Mouse (Mus musculus): Measurements from ENCODE around the gene Twf1. TPM values are rescaled to one million over a fixed set of nuclear protein-coding genes. Genes with fewer than 3 reads are reported as not detected.

The Twf1 gene
- polyA plus RNA-seq, 1 experiment from 2014 or later = 64.1 TPM

DNA sequence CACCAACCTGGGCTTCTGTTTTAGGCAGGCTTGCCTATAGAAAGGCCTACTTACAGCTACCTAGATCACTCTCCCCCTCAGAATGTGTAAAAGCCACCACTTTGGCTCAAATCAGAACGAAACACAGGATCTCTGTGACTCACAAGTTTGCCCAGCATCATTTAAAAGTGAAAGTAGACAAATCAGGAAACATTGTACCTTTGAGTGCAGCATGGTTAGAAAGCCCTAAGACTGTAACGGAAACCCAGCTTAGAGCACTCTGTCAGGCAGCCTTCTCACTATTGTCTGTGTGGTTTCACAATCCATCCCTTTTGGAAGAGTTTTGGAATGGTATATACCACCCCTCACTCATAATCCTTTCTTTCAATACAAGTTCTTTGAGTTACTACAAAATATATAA is 24.8 kb downstream of the Twf1 start:
- DNase-seq (ENCODE audit: low spot score) = no peak
- WGBS = 88% methylated on average over 2 of the region's 2 CpGs
- Histone ChIP-seq H3K36me3 (no peaks in the 10 kb centered on the region), H3K4me3 (no peak overlapping the region), H3K4me1 (no peaks in the 10 kb centered on the region), H3K27ac (no peak overlapping the region), H3K9me3 (replicated peaks) (no peaks in the 10 kb centered on the region), H3K27me3 (ENCODE audit: low read depth, poor library complexity, severe bottlenecking) (no peaks in the 10 kb centered on the region)

DNA sequence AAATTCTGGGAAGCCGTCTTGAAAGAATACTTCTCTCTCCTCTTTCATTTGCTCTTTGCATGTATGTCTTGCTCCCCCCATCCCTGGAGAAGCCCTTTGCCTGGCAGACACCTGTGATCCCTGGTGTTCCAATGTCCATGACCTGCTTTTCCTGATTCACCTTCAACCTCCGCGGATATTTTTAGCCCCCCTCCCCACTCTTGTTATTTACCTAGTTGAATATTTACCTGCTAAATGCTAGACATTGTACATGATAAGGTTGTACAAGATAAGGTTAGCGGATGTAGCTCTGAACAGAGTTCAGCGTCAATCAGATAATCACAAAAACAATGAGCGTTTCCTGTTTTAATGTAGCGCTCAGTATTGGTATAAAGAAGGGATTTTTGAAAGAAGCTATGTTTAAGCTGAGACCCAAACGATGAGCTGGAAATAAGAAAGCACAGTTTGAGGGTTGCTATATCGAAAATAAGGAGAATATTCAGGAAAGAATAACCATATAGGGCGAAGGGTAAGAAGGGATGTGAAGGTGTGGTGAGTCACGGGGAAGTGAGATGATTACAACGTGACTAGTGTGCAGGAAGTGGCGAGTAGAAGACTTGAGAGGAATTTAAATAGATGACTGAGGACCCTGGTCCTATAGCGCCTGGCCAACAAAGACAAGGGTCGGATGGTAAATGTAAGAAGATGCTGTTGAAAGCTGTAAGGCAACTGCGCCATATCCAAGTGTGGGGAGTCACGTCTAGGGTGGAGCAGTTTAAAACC is 30.6 kb downstream of the Twf1 start:
- DNase-seq (ENCODE audit: low spot score) = no peak
- 89% methylated on average over 17 of the region's 17 CpGs for WGBS
- no peaks in the 10 kb centered on the region for H3K36me3 ChIP-seq
- no peaks in the 10 kb centered on the region for H3K4me1 ChIP-seq
- H3K4me3 ChIP-seq = no peak overlapping the region
- H3K9me3 ChIP-seq (replicated peaks) = no peaks in the 10 kb centered on the region
- H3K27me3 ChIP-seq (ENCODE audit: low read depth, poor library complexity, severe bottlenecking) = no peaks in the 10 kb centered on the region
- no peak overlapping the region for H3K27ac ChIP-seq

GRCm38 (mm10) chr15:94557442-94557841 is 32.2 kb downstream of the Twf1 start:
- H3K9me3 ChIP-seq (replicated peaks) = no peaks in the 10 kb centered on the region
- WGBS = 29% methylated on average over 7 of the region's 7 CpGs

GRCm38 (mm10) chr15:94553536-94553935 is 36.2 kb downstream of the Twf1 start:
- Histone ChIP-seq H3K36me3 (no peaks in the 10 kb centered on the region), H3K27ac (no peak overlapping the region), H3K4me1 (no peaks in the 10 kb centered on the region), H3K4me3 (no peak overlapping the region), H3K27me3 (ENCODE audit: low read depth, poor library complexity, severe bottlenecking) (no peaks in the 10 kb centered on the region), H3K9me3 (replicated peaks) (no peaks in the 10 kb centered on the region)
- 97% methylated on average over 9 of the region's 9 CpGs for WGBS
- DNase-seq (ENCODE audit: low spot score) = no peak

More at GRCm38 (mm10) chr15:94557442-94557841, 32.2 kb downstream of the Twf1 start:
- H3K4me1 ChIP-seq = no peaks in the 10 kb centered on the region
- H3K27ac ChIP-seq = no peak overlapping the region
- no peaks in the 10 kb centered on the region for H3K27me3 ChIP-seq (ENCODE audit: low read depth, poor library complexity, severe bottlenecking)
- no peak overlapping the region for H3K4me3 ChIP-seq
- DNase-seq (ENCODE audit: low spot score) = peak; percentile 85
- no peaks in the 10 kb centered on the region for H3K36me3 ChIP-seq

- WGBS = 89% methylated on average over 4 of the region's 4 CpGs
- Histone ChIP-seq H3K36me3 (no peaks in the 10 kb centered on the region), H3K27ac (no peak overlapping the region), H3K27me3 (ENCODE audit: low read depth, poor library complexity, severe bottlenecking) (no peaks in the 10 kb centered on the region), H3K4me3 (no peak overlapping the region), H3K4me1 (peaks cover 8% of the 10 kb centered on the region), H3K9me3 (replicated peaks) (no peaks in the 10 kb centered on the region)
- no peak for DNase-seq (ENCODE audit: low spot score)
These were observed 44.8 kb downstream of the Twf1 start for GRCm38 (mm10) chr15:94544844-94545243.

- Histone ChIP-seq H3K4me1 (peaks cover 8% of the 10 kb centered on the region), H3K4me3 (peak overlapping the region; percentile 82), H3K27me3 (ENCODE audit: low read depth, poor library complexity, severe bottlenecking) (no peaks in the 10 kb centered on the region), H3K9me3 (replicated peaks) (no peaks in the 10 kb centered on the region), H3K36me3 (no peaks in the 10 kb centered on the region), H3K27ac (peak overlapping the region; percentile 89)
- 50% methylated on average over 9 of the region's 9 CpGs for whole genome bisulfite sequencing
- no peak for DNase-seq (ENCODE audit: low spot score)
These were observed 45.5 kb downstream of the Twf1 start for GRCm38 (mm10) chr15:94544052-94544636.

- no peaks in the 10 kb centered on the region for H3K27me3 ChIP-seq (ENCODE audit: low read depth, poor library complexity, severe bottlenecking)
- no peaks in the 10 kb centered on the region; the same call in 1 of the 2 replicates for H3K36me3 ChIP-seq
- H3K4me3 ChIP-seq = peak within 1 kb of the TSS; percentile 82
- DNase-seq (ENCODE audit: low spot score) = peak; percentile 92
- no peaks in the 10 kb centered on the region for H3K9me3 ChIP-seq (replicated peaks)
- under 1% methylated on average over 45 of the region's 45 CpGs for WGBS
- peak within 1 kb of the TSS; percentile 89 for H3K27ac ChIP-seq
- peaks cover 8% of the 10 kb centered on the region for H3K4me1 ChIP-seq
These were observed 46.2 kb downstream of the Twf1 start, which contains the start of the genes Pus7l and Irak4 for GRCm38 (mm10) chr15:94543409-94544051. Pus7l (minus strand) TSS chr15:94543547. Irak4 (plus strand) TSS chr15:94543643.

- peaks cover 8% of the 10 kb centered on the region for H3K4me1 ChIP-seq
- peaks cover 5% of the 10 kb centered on the region; the same call in 1 of the 2 replicates for H3K36me3 ChIP-seq
- H3K27me3 ChIP-seq (ENCODE audit: low read depth, poor library complexity, severe bottlenecking) = no peaks in the 10 kb centered on the region
- H3K27ac ChIP-seq = peak overlapping the region; percentile 89
- peak overlapping the region; percentile 82 for H3K4me3 ChIP-seq
- H3K9me3 ChIP-seq (replicated peaks) = no peaks in the 10 kb centered on the region
- 13% methylated on average over 22 of the region's 22 CpGs for WGBS
- no peak for DNase-seq (ENCODE audit: low spot score)
These were observed 46.9 kb downstream of the Twf1 start for GRCm38 (mm10) chr15:94542567-94543408.

DNA sequence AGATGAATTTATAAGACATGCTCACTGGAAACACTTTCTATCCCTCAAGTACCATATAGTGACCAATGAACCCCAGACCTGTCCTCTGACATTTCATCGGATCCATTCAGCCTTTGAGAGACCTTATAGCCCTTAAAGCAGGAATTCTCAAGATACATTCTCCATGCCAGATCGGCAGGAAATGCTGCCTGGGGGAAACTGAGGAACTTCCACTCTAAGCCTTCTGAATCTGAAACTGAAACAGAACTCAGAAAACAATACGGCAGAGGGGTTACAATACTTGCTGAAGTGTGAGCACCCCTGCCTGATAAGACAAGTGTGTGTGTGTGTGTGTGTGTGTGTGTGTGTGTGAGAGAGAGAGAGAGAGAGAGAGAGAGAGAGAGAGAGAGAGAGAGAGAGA is 50.4 kb downstream of the Twf1 start:
- Histone ChIP-seq H3K4me3 (no peak overlapping the region), H3K27me3 (ENCODE audit: low read depth, poor library complexity, severe bottlenecking) (no peaks in the 10 kb centered on the region), H3K9me3 (replicated peaks) (no peaks in the 10 kb centered on the region), H3K4me1 (peaks cover 8% of the 10 kb centered on the region), H3K27ac (no peak overlapping the region), H3K36me3 (peaks cover 5% of the 10 kb centered on the region; the same call in 1 of the 2 replicates)
- DNase-seq (ENCODE audit: low spot score) = no peak
- WGBS = 88% methylated on average over 3 of the region's 3 CpGs

DNA sequence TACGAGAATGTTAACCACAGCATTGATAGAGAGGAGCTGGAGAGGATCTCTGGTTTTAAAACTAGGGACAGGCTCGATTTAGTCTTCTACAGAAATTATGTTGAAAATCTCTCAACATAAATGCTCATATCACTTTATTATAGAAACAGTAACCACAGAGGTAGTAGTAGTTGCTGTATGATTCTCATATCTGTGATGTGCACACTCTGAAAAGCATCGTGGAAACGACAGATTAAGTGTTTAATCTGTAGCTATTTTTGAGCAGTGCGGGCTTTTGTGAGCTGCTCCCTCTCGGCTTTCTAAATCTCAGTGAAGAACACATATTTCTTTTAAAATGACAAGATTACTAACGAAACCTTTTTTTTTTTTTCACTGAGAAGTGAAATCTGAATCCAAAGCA is 54.2 kb downstream of the Twf1 start:
- Histone ChIP-seq H3K4me1 (no peaks in the 10 kb centered on the region), H3K36me3 (peaks cover 16% of the 10 kb centered on the region), H3K27ac (no peak overlapping the region), H3K4me3 (no peak overlapping the region), H3K9me3 (replicated peaks) (no peaks in the 10 kb centered on the region), H3K27me3 (ENCODE audit: low read depth, poor library complexity, severe bottlenecking) (no peaks in the 10 kb centered on the region)
- 94% methylated on average over 7 of the region's 7 CpGs for WGBS
- no peak for DNase-seq (ENCODE audit: low spot score)

DNA sequence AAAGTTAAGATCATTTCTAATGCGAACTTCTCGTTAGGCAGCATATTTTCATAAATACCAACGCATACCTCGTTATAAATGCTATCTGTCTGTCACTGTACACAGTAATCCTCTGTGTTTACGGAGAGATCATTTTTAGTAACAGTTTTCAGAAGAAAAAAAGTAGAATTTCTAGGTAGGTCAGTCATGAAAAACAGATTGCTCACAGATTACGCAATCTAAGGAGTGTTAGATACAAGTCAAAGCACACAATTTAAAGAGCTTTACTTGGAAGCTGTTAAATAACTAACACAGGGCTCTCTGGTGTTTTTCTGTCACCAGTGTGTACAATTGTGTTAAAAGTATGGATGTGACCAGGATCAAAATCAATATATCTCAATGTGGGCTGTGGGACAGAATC is 56.7 kb downstream of the Twf1 start:
- Histone ChIP-seq H3K36me3 (peaks cover 25% of the 10 kb centered on the region), H3K9me3 (replicated peaks) (no peaks in the 10 kb centered on the region), H3K27ac (no peak overlapping the region), H3K27me3 (ENCODE audit: low read depth, poor library complexity, severe bottlenecking) (no peaks in the 10 kb centered on the region), H3K4me1 (no peaks in the 10 kb centered on the region), H3K4me3 (no peak overlapping the region)
- WGBS = 96% methylated on average over 6 of the region's 6 CpGs
- no peak for DNase-seq (ENCODE audit: low spot score)

GRCm38 (mm10) chr15:94532306-94532705 is 57.4 kb downstream of the Twf1 start:
- DNase-seq (ENCODE audit: low spot score) = no peak
- H3K36me3 ChIP-seq = peaks cover 31% of the 10 kb centered on the region
- no peaks in the 10 kb centered on the region for H3K4me1 ChIP-seq
- WGBS = 95% methylated on average over 5 of the region's 5 CpGs
- no peaks in the 10 kb centered on the region for H3K9me3 ChIP-seq (replicated peaks)
- H3K27ac ChIP-seq = no peak overlapping the region
- no peaks in the 10 kb centered on the region for H3K27me3 ChIP-seq (ENCODE audit: low read depth, poor library complexity, severe bottlenecking)
- no peak overlapping the region for H3K4me3 ChIP-seq

Measured in limb, embryonic 10.5 days (tissue).